In genomic region chr11:118490566-118491218, GRCm38 (mm10) we compare ENCODE assay signal across 8 mouse cellular contexts. TPM values are rescaled to one million over a fixed set of nuclear protein-coding genes. Genes with fewer than 3 reads are reported as not detected.
DNase-seq lines count a peak whose midpoint lies in the region; ATAC-seq and TF ChIP-seq lines count a peak whose summit lies in the region.

No protein-coding gene starts in this region.

- whole genome bisulfite sequencing in intestine, postnatal 0 days: 26% methylated on average over 22 of the region's 22 CpGs
- whole genome bisulfite sequencing in liver, embryonic 16.5 days (ENCODE audit: insufficient replicate concordance): 14% methylated on average over 22 of the region's 22 CpGs
- WGBS in neural tube, embryonic 14.5 days: 23% methylated on average over 18 of the region's 22 CpGs

- no peak for TF ChIP-seq POLR2A in cortical plate, adult 2 months (IDR thresholded peaks at IDR 0.05; ENCODE audit: extremely low read depth, insufficient read depth, low read length)

- ATAC-seq in granulocyte monocyte progenitor cell, adult 5-6 weeks (replicated peaks; ENCODE audit: poor library complexity, severe bottlenecking): peak; percentile 77
- ATAC-seq in intestine, postnatal 0 days: no peak
- ATAC-seq in liver, embryonic 16.5 days (ENCODE audit: low read depth): peak; percentile 59
- ATAC-seq in neural tube, embryonic 14.5 days (ENCODE audit: low read depth): no peak

- no peaks in the 10 kb centered on the region for H3K27me3 ChIP-seq in intestine, postnatal 0 days (replicated peaks; ENCODE audit: control insufficient read depth, insufficient read depth, low read length)
- H3K27me3 ChIP-seq in liver, embryonic 16.5 days (ENCODE audit: control insufficient read depth, insufficient read depth, low read depth, low read length): no peaks in the 10 kb centered on the region
- H3K27me3 ChIP-seq in neural tube, embryonic 14.5 days (ENCODE audit: control insufficient read depth, insufficient read depth, low read length): no peaks in the 10 kb centered on the region

- H3K4me3 ChIP-seq in layer of hippocampus, adult 2 months: no peak overlapping the region
- H3K4me3 ChIP-seq in cortical plate, adult 2 months (ENCODE audit: insufficient read depth, low read length): no peak overlapping the region
- H3K4me3 ChIP-seq in intestine, postnatal 0 days (ENCODE audit: low read depth, low read length): no peak overlapping the region
- H3K4me3 ChIP-seq in liver, embryonic 16.5 days (ENCODE audit: low read depth, low read length): no peak overlapping the region
- no peak overlapping the region for H3K4me3 ChIP-seq in neural tube, embryonic 14.5 days (ENCODE audit: low read depth, low read length)

- DNase-seq in layer of hippocampus, adult 2 months (ENCODE audit: low spot score in 2 of 2): peak in 1 of 2 experiments; percentile 82
- no peak for DNase-seq in layer of hippocampus, adult 9-11 months
- DNase-seq in thymus, postnatal 10 days (ENCODE audit: low spot score in 2 of 2): peak; percentile 72 to 95

- no peak overlapping the region for H3K9ac ChIP-seq in intestine, postnatal 0 days (ENCODE audit: low read depth, low read length)
- H3K9ac ChIP-seq in liver, embryonic 16.5 days (ENCODE audit: low read depth, low read length): no peak overlapping the region
- no peak overlapping the region for H3K9ac ChIP-seq in neural tube, embryonic 14.5 days (replicated peaks; ENCODE audit: low read depth, low read length)

- H3K36me3 ChIP-seq in intestine, postnatal 0 days (ENCODE audit: control insufficient read depth, insufficient read depth): peaks cover 24% of the 10 kb centered on the region
- H3K36me3 ChIP-seq in liver, embryonic 16.5 days (ENCODE audit: control insufficient read depth, insufficient read depth): no peaks in the 10 kb centered on the region
- 0 out of 2 replicates have a peak, but pooled peaks cover 6% of the 10 kb centered on the region for H3K36me3 ChIP-seq in neural tube, embryonic 14.5 days (ENCODE audit: control insufficient read depth, insufficient read depth, low read length)

- H3K9me3 ChIP-seq in intestine, postnatal 0 days (ENCODE audit: control insufficient read depth): no peaks in the 10 kb centered on the region
- H3K9me3 ChIP-seq in liver, embryonic 16.5 days (replicated peaks; ENCODE audit: control insufficient read depth, low read length): no peaks in the 10 kb centered on the region
- H3K9me3 ChIP-seq in neural tube, embryonic 14.5 days (ENCODE audit: control insufficient read depth, low read length): no peaks in the 10 kb centered on the region

- H3K27ac ChIP-seq in layer of hippocampus, adult 2 months: no peak overlapping the region
- no peak overlapping the region for H3K27ac ChIP-seq in cortical plate, adult 2 months (ENCODE audit: insufficient read depth, low read length)
- no peak overlapping the region for H3K27ac ChIP-seq in intestine, postnatal 0 days (ENCODE audit: low read depth, low read length)
- no peak overlapping the region for H3K27ac ChIP-seq in liver, embryonic 16.5 days (ENCODE audit: low read length)
- H3K27ac ChIP-seq in neural tube, embryonic 14.5 days (ENCODE audit: low read depth, low read length): peak overlapping the region; percentile 70; the same call in 1 of the 2 replicates

- H3K4me2 ChIP-seq in intestine, postnatal 0 days (replicated peaks; ENCODE audit: low read depth): peak overlapping the region; percentile 46
- H3K4me2 ChIP-seq in liver, embryonic 16.5 days (ENCODE audit: low read depth, low read length): peak overlapping the region; percentile 32
- H3K4me2 ChIP-seq in neural tube, embryonic 14.5 days (ENCODE audit: low read depth, low read length): no peak overlapping the region

- peaks cover 10% of the 10 kb centered on the region for H3K4me1 ChIP-seq in cortical plate, adult 2 months (ENCODE audit: control insufficient read depth, insufficient read depth, low read length)
- no peaks in the 10 kb centered on the region for H3K4me1 ChIP-seq in intestine, postnatal 0 days (replicated peaks; ENCODE audit: control insufficient read depth, insufficient read depth, low read length)
- peaks cover 5% of the 10 kb centered on the region for H3K4me1 ChIP-seq in liver, embryonic 16.5 days (ENCODE audit: control insufficient read depth, low read depth, low read length)
- H3K4me1 ChIP-seq in neural tube, embryonic 14.5 days (ENCODE audit: control insufficient read depth, insufficient read depth, low read length): peaks cover 30% of the 10 kb centered on the region

- TF ChIP-seq CTCF in layer of hippocampus, adult 2 months (conservative IDR thresholded peaks at IDR 0.05): peak; percentile 86
- peak; percentile 54 for TF ChIP-seq CTCF in cortical plate, adult 2 months (IDR thresholded peaks at IDR 0.05; ENCODE audit: extremely low read depth, insufficient read depth, low read length)
- TF ChIP-seq CTCF in intestine, postnatal 0 days (IDR thresholded peaks at IDR 0.05; ENCODE audit: low read depth): peak; percentile 94

RNA-seq across cellular contexts. Expression of gene Engase, which starts 14.1 kb away (rescaled TPM):
- 10 to 100 TPM; 14.8 TPM for total RNA-seq in layer of hippocampus, adult 2 months (2021)
- polyA plus RNA-seq in cortical plate, adult 2 months (2012; rRNA removed): 10.3 and 12.0 TPM in 2 replicates
- total RNA-seq in granulocyte monocyte progenitor cell, adult 5-6 weeks (2014; fragmentation: Nextera tagmentation): 2.2 and 4.8 TPM in 2 replicates
- total RNA-seq in granulocyte monocyte progenitor cell, adult 5-6 weeks (2017): 2.4 and 5.7 TPM in 2 replicates
- polyA plus RNA-seq in intestine, postnatal 0 days (2015; fragmentation: Nextera tagmentation; extraction: Ambion mirVana): 11.3 and 11.7 TPM in 2 replicates
- 5.7 and 7.6 TPM in 2 replicates for polyA plus RNA-seq in liver, embryonic 16.5 days (2015; fragmentation: Nextera tagmentation; extraction: Ambion mirVana)
- polyA plus RNA-seq in neural tube, embryonic 14.5 days (2014; fragmentation: Nextera tagmentation; extraction: Ambion mirVana): 5.9 and 6.0 TPM in 2 replicates

Comparison
In these comparisons a context has a peak if more than half of its experiments do, and no peak if none do; other contexts are left out.
1. ATAC-seq: peak in granulocyte monocyte progenitor cell, adult 5-6 weeks (single experiment) and liver, embryonic 16.5 days (single experiment); none in intestine, postnatal 0 days (single experiment) and neural tube, embryonic 14.5 days (single experiment).
2. Peak in every context shown above with its lines, with median percentiles within 50 percentile points of each other: CTCF ChIP-seq.